Mouse (Mus musculus): ENCODE measurements at regions not wholly inside any gene's neighbourhood (a gene's known extent, or its start where the extent isn't known, plus 50 kb on each side); places are given as distances from the start of the nearest gene placed in this dataset.

DNA sequence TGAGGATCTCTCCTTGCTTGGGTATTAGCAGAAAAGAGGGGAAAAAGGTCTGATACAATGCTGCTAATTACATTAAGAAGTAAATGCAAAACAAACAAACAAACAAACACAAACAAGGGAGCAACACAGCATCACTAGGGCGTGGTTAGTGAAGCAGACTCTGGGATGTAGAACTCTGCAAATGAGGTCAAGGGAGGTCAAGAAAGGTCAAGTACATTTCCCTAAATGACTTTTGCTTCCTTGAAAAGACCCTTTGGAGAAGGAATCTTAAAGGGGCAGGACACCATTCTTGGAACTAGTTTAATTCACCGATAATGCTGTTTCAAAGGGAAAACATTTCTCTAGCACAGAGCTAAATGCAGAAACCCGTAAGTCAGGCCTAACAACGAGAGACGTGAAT, 403.6 kb downstream of the Glrx3 start:
- no peak for TF ChIP-seq POLR2A (IDR thresholded peaks at IDR 0.05; ENCODE audit: low read depth, low read length)
- no peak for TF ChIP-seq CTCF (IDR thresholded peaks at IDR 0.05; ENCODE audit: extremely low read depth, insufficient read depth, insufficient read length, insufficient replicate concordance)
